Mouse (Mus musculus) 3T3-L1 (cell line): ENCODE results near the gene Clasp2.
"Not testable (repeated sequence)": the region's sequence is repeated elsewhere in the genome, so short reads cannot be mapped to it uniquely, and the experiment has no call there.

Experiments used
- DNase-seq: peaks from one replicate; pipeline ENCODE4 v3.0.0-alpha.2; 2015; ENCODE audit warnings: low read depth, low spot score

Gene Clasp2

GRCm38 (mm10) chr9:113741108-113741636 lies at the start of gene Clasp2:
Gene Clasp2 (plus strand): TSS chr9:113741473.
- peak; percentile 62 for DNase-seq

GRCm38 (mm10) chr9:113701441-113702160 lies 39.7 kb upstream of the Clasp2 start:
- DNase-seq: no peak

GRCm38 (mm10) chr9:113706108-113706507 lies 35.2 kb upstream of the Clasp2 start:
- peak; percentile 15 for DNase-seq

- DNase-seq: peak; percentile 28
Observed at GRCm38 (mm10) chr9:113706841-113707240, 34.4 kb upstream of the Clasp2 start.

GRCm38 (mm10) chr9:113707481-113708360 lies 33.6 kb upstream of the Clasp2 start, which contains the start of gene Pdcd6ip:
Gene Pdcd6ip (minus strand): TSS chr9:113708259.
- peak; percentile 87 for DNase-seq

GRCm38 (mm10) chr9:113708361-113709280 lies 32.7 kb upstream of the Clasp2 start:
- no peak for DNase-seq

- DNase-seq: no peak
Observed at GRCm38 (mm10) chr9:113710871-113711270, 30.4 kb upstream of the Clasp2 start.

- DNase-seq: peak; percentile 71
Observed at GRCm38 (mm10) chr9:113719063-113719462, 22.2 kb upstream of the Clasp2 start.

- no peak for DNase-seq
Observed at GRCm38 (mm10) chr9:113724646-113725045, 16.6 kb upstream of the Clasp2 start.

- DNase-seq: not testable (repeated sequence)
Observed at GRCm38 (mm10) chr9:113725609-113726008, 15.7 kb upstream of the Clasp2 start.

GRCm38 (mm10) chr9:113726131-113726530 lies 15.1 kb upstream of the Clasp2 start:
- DNase-seq: peak; percentile 42

GRCm38 (mm10) chr9:113726991-113727680 lies 14.1 kb upstream of the Clasp2 start:
- DNase-seq: no peak

- no peak for DNase-seq
Observed at GRCm38 (mm10) chr9:113731540-113731939, 9.7 kb upstream of the Clasp2 start.

GRCm38 (mm10) chr9:113735920-113736319 lies 5.4 kb upstream of the Clasp2 start:
- no peak for DNase-seq

- DNase-seq: peak; percentile 81
Observed at GRCm38 (mm10) chr9:113738021-113738420, 3.3 kb upstream of the Clasp2 start.

GRCm38 (mm10) chr9:113738941-113739340 lies 2.3 kb upstream of the Clasp2 start:
- DNase-seq: peak; percentile 49

GRCm38 (mm10) chr9:113741637-113742137 lies 414 bp downstream of the Clasp2 start:
- DNase-seq: peak; percentile 50

- peak; percentile 61 for DNase-seq
Observed at GRCm38 (mm10) chr9:113742361-113742794, 1.1 kb downstream of the Clasp2 start.

GRCm38 (mm10) chr9:113743291-113743690 lies 2.0 kb downstream of the Clasp2 start:
- DNase-seq: peak; percentile 34

- DNase-seq: peak; percentile 28
Observed at GRCm38 (mm10) chr9:113749356-113749755, 8.1 kb downstream of the Clasp2 start.
